Mouse (Mus musculus) midbrain, embryonic 15.5 days (tissue): ENCODE results near the gene Gm13078. TPM values are rescaled to one million over a fixed set of nuclear protein-coding genes. Genes with fewer than 3 reads are reported as not detected.

Experiments
- ATAC-seq: fragments of 200-750 bp; cut with Nextera tagmentation; replicated peaks from 2 replicates; pipeline ENCODE4 v1.8.0; 2017; ENCODE audit warnings: moderate TSS enrichment
- H3K27ac ChIP-seq: fragments of 300-500 bp; sonication (generic); 2 replicates; pipeline ENCODE4 v1.5.1; 2015; ENCODE audit warnings: mild to moderate bottlenecking, inconsistent platforms
- H3K27me3 ChIP-seq: fragments of 300-500 bp; sonication (generic); replicated peaks from 2 replicates; pipeline ENCODE4 v1.6.1; 2015; ENCODE audit warnings: inconsistent platforms
- H3K36me3 ChIP-seq: fragments of 300-500 bp; sonication (generic); replicated peaks from 2 replicates; pipeline ENCODE4 v1.6.1; 2015; ENCODE audit warnings: inconsistent platforms
- H3K4me1 ChIP-seq: fragments of 300-500 bp; sonication (generic); 2 replicates; pipeline ENCODE4 v1.6.1; 2015; ENCODE audit warnings: inconsistent platforms
- H3K4me2 ChIP-seq: fragments of 300-500 bp; sonication (generic); 2 replicates; pipeline ENCODE4 v1.6.1; 2015; ENCODE audit warnings: inconsistent platforms, mild to moderate bottlenecking, moderate library complexity
- H3K4me3 ChIP-seq: fragments of 300-500 bp; sonication (generic); 2 replicates; pipeline ENCODE4 v1.5.1; 2015; ENCODE audit warnings: mild to moderate bottlenecking, inconsistent platforms
- H3K9ac ChIP-seq: fragments of 300-500 bp; sonication (generic); 2 replicates; pipeline ENCODE4 v1.6.1; 2015; ENCODE audit warnings: mild to moderate bottlenecking, inconsistent platforms
- H3K9me3 ChIP-seq: fragments of 300-500 bp; sonication (generic); 2 replicates; pipeline ENCODE4 v1.6.1; 2016; ENCODE audit warnings: inconsistent platforms
- WGBS: fragments of 180-500 bp; shearing (Covaris S2); methylation state at CpG from one replicate; pipeline ENCODE4 v1.1.7; 2015; ENCODE audit warnings: mixed read lengths; 5-methylcytosine and 5-hydroxymethylcytosine counted together
- polyA plus RNA-seq: library from polyadenylated mRNA; unstranded; fragments of >200 nt; fragmentation: Nextera tagmentation; extraction: Ambion mirVana; gene quantifications from 2 replicates; pipeline ENCODE4 v1.2.1, GENCODE M21; 2015

The Gm13078 gene
- not detected in 2 replicates for polyA plus RNA-seq

DNA sequence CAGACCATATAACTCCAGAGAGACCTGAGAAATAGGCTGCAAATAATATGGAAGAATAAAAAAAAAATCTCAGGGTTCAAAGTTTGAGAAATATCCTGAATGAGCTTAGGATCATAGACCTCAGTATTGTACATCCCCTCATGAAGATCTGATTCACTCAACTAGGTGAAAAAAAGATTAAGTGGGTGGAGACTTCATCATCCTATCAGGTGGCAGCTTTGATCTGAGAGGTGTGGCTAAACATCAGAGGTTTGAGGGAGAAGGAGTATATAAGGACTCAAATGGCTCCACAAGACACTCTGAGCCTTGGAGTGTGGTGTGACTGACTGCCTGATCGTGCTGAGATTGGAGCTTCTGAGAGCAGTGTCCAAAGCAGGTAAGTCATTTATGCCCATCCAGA lies at the start of gene Gm13078:
Gene Gm13078 (plus strand): TSS at position 301 of the 400 bp plus-strand sequence.
- no peak for ATAC-seq

DNA sequence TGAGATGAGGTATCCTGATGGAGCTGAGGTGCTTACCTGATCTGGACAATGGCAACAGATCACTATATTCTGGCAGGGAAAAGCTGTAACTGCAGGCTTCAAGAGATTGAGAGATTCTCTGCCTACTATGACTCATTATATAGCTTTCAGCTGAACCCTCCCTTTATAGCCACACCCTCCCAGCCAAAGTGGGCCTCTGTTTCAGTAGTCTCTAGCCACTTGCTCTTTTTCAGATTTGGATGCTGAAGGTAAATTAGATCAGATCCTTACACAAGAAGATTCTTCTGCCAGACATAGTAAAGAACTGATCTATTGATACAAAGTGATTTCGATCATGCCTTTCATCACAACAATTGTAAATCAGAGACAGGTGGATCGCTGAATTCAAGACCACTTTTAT lies 16.6 kb upstream of the Gm13078 start, which contains the start of gene Gm13089:
Gene Gm13089 (minus strand): TSS at position 101 of the 400 bp plus-strand sequence.
- no peaks in the 10 kb centered on the region for H3K36me3 ChIP-seq
- no peak within 1 kb of the TSS for H3K9ac ChIP-seq
- ATAC-seq, result no peak
- H3K4me1 ChIP-seq, result no peaks in the 10 kb centered on the region
- H3K4me2 ChIP-seq, result no peak within 1 kb of the TSS
- 77% methylated on average over 2 of the region's 2 CpGs for WGBS
- no peaks in the 10 kb centered on the region for H3K27me3 ChIP-seq
- peaks cover 30% of the 10 kb centered on the region for H3K9me3 ChIP-seq
- no peak within 1 kb of the TSS for H3K27ac ChIP-seq
- no peak within 1 kb of the TSS for H3K4me3 ChIP-seq

More for the DNA sequence above, at the start of gene Gm13078:
- 86% methylated on average over 1 of the region's 1 CpGs for WGBS
- H3K4me1 ChIP-seq, result no peaks in the 10 kb centered on the region
- H3K27ac ChIP-seq, result no peak within 1 kb of the TSS
- H3K4me3 ChIP-seq, result no peak within 1 kb of the TSS
- H3K27me3 ChIP-seq, result no peaks in the 10 kb centered on the region
- H3K36me3 ChIP-seq, result no peaks in the 10 kb centered on the region
- no peak within 1 kb of the TSS for H3K4me2 ChIP-seq
- H3K9me3 ChIP-seq, result peaks cover 30% of the 10 kb centered on the region
- no peak within 1 kb of the TSS for H3K9ac ChIP-seq

Other genes with a start within 250 kb of the Gm13078 start
- gene Gm13043, start 208.1 kb upstream of the Gm13078 start, polyA plus RNA-seq, result not detected in 2 replicates
- gene Gm13040, start 183.5 kb upstream of the Gm13078 start, polyA plus RNA-seq, result not detected in 2 replicates
- gene BC080695, start 167.8 kb upstream of the Gm13078 start, polyA plus RNA-seq, result not detected in 2 replicates
- not detected in 2 replicates for gene Gm13057, start 167.7 kb upstream of the Gm13078 start, polyA plus RNA-seq
- not detected in 2 replicates for gene Gm13083, start 104.5 kb upstream of the Gm13078 start, polyA plus RNA-seq
- not detected in 2 replicates for gene Gm13088, start 62.2 kb upstream of the Gm13078 start, polyA plus RNA-seq
- not detected in 2 replicates for gene Gm13089, start 16.7 kb upstream of the Gm13078 start, polyA plus RNA-seq
- gene Gm13023, start 69.9 kb downstream of the Gm13078 start, polyA plus RNA-seq, result not detected in 2 replicates
- gene Gm13084, start 96.6 kb downstream of the Gm13078 start, polyA plus RNA-seq, result not detected in 2 replicates
- not detected in 2 replicates for gene Gm13103, start 127.0 kb downstream of the Gm13078 start, polyA plus RNA-seq
- not detected in 2 replicates for gene Pramef6, start 180.9 kb downstream of the Gm13078 start, polyA plus RNA-seq
- not detected in 2 replicates for gene Pramef25, start 231.6 kb downstream of the Gm13078 start, polyA plus RNA-seq
- gene Gm13101, start 247.5 kb downstream of the Gm13078 start, polyA plus RNA-seq, result not detected in 2 replicates